Mouse (Mus musculus): ENCODE measurements around the gene Slc24a3. TPM values are rescaled to one million over a fixed set of nuclear protein-coding genes. Genes with fewer than 3 reads are reported as not detected.
A peak's percentile ranks its signal among the peaks of the same experiment; 100 is the strongest.

The Slc24a3 gene
- polyA plus RNA-seq, 1 experiment from 2014 or later, result 1.1 TPM

- WGBS, result 5% methylated on average over 23 of the region's 23 CpGs
- peak overlapping the region; percentile 94 for H3K4me2 ChIP-seq (ENCODE audit: low read depth, low read length, severe bottlenecking)
- H3K9ac ChIP-seq (ENCODE audit: low read length), result peak overlapping the region; percentile 83
- ATAC-seq (replicated peaks; ENCODE audit: low FRiP score), result peak; percentile 59
- DNase-seq (ENCODE audit: low spot score), result peak; percentile 61
- no peaks in the 10 kb centered on the region for H3K36me3 ChIP-seq (ENCODE audit: control insufficient read depth, insufficient read depth, low read length)
- 0 out of 2 replicates have a peak, but pooled peaks cover 2% of the 10 kb centered on the region for H3K27me3 ChIP-seq (ENCODE audit: control insufficient read depth, insufficient read depth, low read length)
- H3K9me3 ChIP-seq (ENCODE audit: control insufficient read depth, low read length), result no peaks in the 10 kb centered on the region
- H3K4me3 ChIP-seq (ENCODE audit: low read depth, low read length), result peak overlapping the region; percentile 60
- no peaks in the 10 kb centered on the region; the same call in 1 of the 2 replicates for H3K4me1 ChIP-seq (replicated peaks; ENCODE audit: control insufficient read depth, insufficient read depth, low read length)
- no peak overlapping the region for H3K27ac ChIP-seq (ENCODE audit: low read depth, low read length)
Observed at GRCm38 (mm10) chr2:145674496-145675141, 507.1 kb downstream of the Slc24a3 start.

- under 1% methylated on average over 31 of the region's 33 CpGs for WGBS
- Histone ChIP-seq H3K27me3 (ENCODE audit: control insufficient read depth, insufficient read depth, low read length) (0 out of 2 replicates have a peak, but pooled peaks cover 2% of the 10 kb centered on the region), H3K4me1 (replicated peaks; ENCODE audit: control insufficient read depth, insufficient read depth, low read length) (no peaks in the 10 kb centered on the region; the same call in 1 of the 2 replicates), H3K27ac (ENCODE audit: low read depth, low read length) (no peak within 1 kb of the TSS), H3K4me2 (ENCODE audit: low read depth, low read length, severe bottlenecking) (peak within 1 kb of the TSS; percentile 94), H3K36me3 (ENCODE audit: control insufficient read depth, insufficient read depth, low read length) (no peaks in the 10 kb centered on the region), H3K9ac (ENCODE audit: low read length) (peak within 1 kb of the TSS; percentile 83), H3K9me3 (ENCODE audit: control insufficient read depth, low read length) (no peaks in the 10 kb centered on the region), H3K4me3 (ENCODE audit: low read depth, low read length) (peak within 1 kb of the TSS; percentile 60)
- ATAC-seq (replicated peaks; ENCODE audit: low FRiP score), result peak; percentile 92
- peak; percentile 90 for DNase-seq (ENCODE audit: low spot score)
Observed at GRCm38 (mm10) chr2:145675142-145675755, 507.7 kb downstream of the Slc24a3 start, which contains the start of gene Rin2. Gene Rin2 (plus strand): TSS chr2:145675215.

- Histone ChIP-seq H3K27ac (ENCODE audit: low read depth, low read length) (no peak overlapping the region), H3K9me3 (ENCODE audit: control insufficient read depth, low read length) (no peaks in the 10 kb centered on the region), H3K27me3 (ENCODE audit: control insufficient read depth, insufficient read depth, low read length) (0 out of 2 replicates have a peak, but pooled peaks cover 2% of the 10 kb centered on the region), H3K4me3 (ENCODE audit: low read depth, low read length) (peak overlapping the region; percentile 60), H3K4me1 (replicated peaks; ENCODE audit: control insufficient read depth, insufficient read depth, low read length) (no peaks in the 10 kb centered on the region; the same call in 1 of the 2 replicates), H3K9ac (ENCODE audit: low read length) (peak overlapping the region; percentile 83), H3K36me3 (ENCODE audit: control insufficient read depth, insufficient read depth, low read length) (no peaks in the 10 kb centered on the region), H3K4me2 (ENCODE audit: low read depth, low read length, severe bottlenecking) (peak overlapping the region; percentile 94)
- ATAC-seq (replicated peaks; ENCODE audit: low FRiP score), result peak; percentile 47; the same call in 1 of the 2 replicates
- WGBS, result 9% methylated on average over 27 of the region's 27 CpGs
- peak; percentile 64 for DNase-seq (ENCODE audit: low spot score)
Observed at GRCm38 (mm10) chr2:145675756-145676543, 508.4 kb downstream of the Slc24a3 start.

- no peak overlapping the region for H3K4me3 ChIP-seq (ENCODE audit: low read depth, low read length)
- no peak overlapping the region for H3K9ac ChIP-seq (ENCODE audit: low read length)
- no peaks in the 10 kb centered on the region for H3K9me3 ChIP-seq (ENCODE audit: control insufficient read depth, low read length)
- H3K36me3 ChIP-seq (ENCODE audit: control insufficient read depth, insufficient read depth, low read length), result no peaks in the 10 kb centered on the region
- WGBS, result 80% methylated on average over 3 of the region's 3 CpGs
- H3K4me1 ChIP-seq (replicated peaks; ENCODE audit: control insufficient read depth, insufficient read depth, low read length), result no peaks in the 10 kb centered on the region; the same call in 1 of the 2 replicates
- 0 out of 2 replicates have a peak, but pooled peaks cover 2% of the 10 kb centered on the region for H3K27me3 ChIP-seq (ENCODE audit: control insufficient read depth, insufficient read depth, low read length)
- H3K27ac ChIP-seq (ENCODE audit: low read depth, low read length), result no peak overlapping the region
- H3K4me2 ChIP-seq (ENCODE audit: low read depth, low read length, severe bottlenecking), result no peak overlapping the region
- no peak for ATAC-seq (replicated peaks; ENCODE audit: low FRiP score)
- DNase-seq (ENCODE audit: low spot score), result no peak
Observed at GRCm38 (mm10) chr2:145676544-145676925, 509.0 kb downstream of the Slc24a3 start.

GRCm38 (mm10) chr2:145676936-145677335 is 509.4 kb downstream of the Slc24a3 start:
- H3K9ac ChIP-seq (ENCODE audit: low read length), result no peak overlapping the region
- H3K4me2 ChIP-seq (ENCODE audit: low read depth, low read length, severe bottlenecking), result no peak overlapping the region
- DNase-seq (ENCODE audit: low spot score) (no peak), ATAC-seq (replicated peaks; ENCODE audit: low FRiP score) (no peak)
- H3K27me3 ChIP-seq (ENCODE audit: control insufficient read depth, insufficient read depth, low read length), result 0 out of 2 replicates have a peak, but pooled peaks cover 2% of the 10 kb centered on the region
- WGBS, result 86% methylated on average over 2 of the region's 2 CpGs
- no peaks in the 10 kb centered on the region for H3K9me3 ChIP-seq (ENCODE audit: control insufficient read depth, low read length)
- no peaks in the 10 kb centered on the region for H3K36me3 ChIP-seq (ENCODE audit: control insufficient read depth, insufficient read depth, low read length)
- H3K4me3 ChIP-seq (ENCODE audit: low read depth, low read length), result no peak overlapping the region
- H3K4me1 ChIP-seq (replicated peaks; ENCODE audit: control insufficient read depth, insufficient read depth, low read length), result no peaks in the 10 kb centered on the region; the same call in 1 of the 2 replicates
- no peak overlapping the region for H3K27ac ChIP-seq (ENCODE audit: low read depth, low read length)

GRCm38 (mm10) chr2:145680141-145680540 is 512.6 kb downstream of the Slc24a3 start:
- Histone ChIP-seq H3K9ac (ENCODE audit: low read length) (no peak overlapping the region), H3K4me1 (replicated peaks; ENCODE audit: control insufficient read depth, insufficient read depth, low read length) (no peaks in the 10 kb centered on the region; the same call in 1 of the 2 replicates), H3K27ac (ENCODE audit: low read depth, low read length) (no peak overlapping the region), H3K4me3 (ENCODE audit: low read depth, low read length) (no peak overlapping the region), H3K4me2 (ENCODE audit: low read depth, low read length, severe bottlenecking) (no peak overlapping the region), H3K27me3 (ENCODE audit: control insufficient read depth, insufficient read depth, low read length) (0 out of 2 replicates have a peak, but pooled peaks cover 2% of the 10 kb centered on the region), H3K36me3 (ENCODE audit: control insufficient read depth, insufficient read depth, low read length) (no peaks in the 10 kb centered on the region), H3K9me3 (ENCODE audit: control insufficient read depth, low read length) (no peaks in the 10 kb centered on the region)
- DNase-seq (ENCODE audit: low spot score), result no peak
- no peak for ATAC-seq (replicated peaks; ENCODE audit: low FRiP score)
- 85% methylated on average over 2 of the region's 2 CpGs for WGBS

GRCm38 (mm10) chr2:145680762-145681161 is 513.2 kb downstream of the Slc24a3 start:
- ATAC-seq (replicated peaks; ENCODE audit: low FRiP score) (no peak), DNase-seq (ENCODE audit: low spot score) (no peak)
- no peaks in the 10 kb centered on the region for H3K4me1 ChIP-seq (replicated peaks; ENCODE audit: control insufficient read depth, insufficient read depth, low read length)
- no peaks in the 10 kb centered on the region for H3K36me3 ChIP-seq (ENCODE audit: control insufficient read depth, insufficient read depth, low read length)
- H3K9me3 ChIP-seq (ENCODE audit: control insufficient read depth, low read length), result no peaks in the 10 kb centered on the region
- H3K27ac ChIP-seq (ENCODE audit: low read depth, low read length), result no peak overlapping the region
- H3K27me3 ChIP-seq (ENCODE audit: control insufficient read depth, insufficient read depth, low read length), result 0 out of 2 replicates have a peak, but pooled peaks cover 2% of the 10 kb centered on the region
- H3K4me3 ChIP-seq (ENCODE audit: low read depth, low read length), result no peak overlapping the region
- no peak overlapping the region for H3K9ac ChIP-seq (ENCODE audit: low read length)
- no peak overlapping the region for H3K4me2 ChIP-seq (ENCODE audit: low read depth, low read length, severe bottlenecking)
- 87% methylated on average over 9 of the region's 9 CpGs for WGBS

- 85% methylated on average over 4 of the region's 4 CpGs for WGBS
- H3K4me2 ChIP-seq (ENCODE audit: low read depth, low read length, severe bottlenecking), result no peak overlapping the region
- no peaks in the 10 kb centered on the region for H3K4me1 ChIP-seq (replicated peaks; ENCODE audit: control insufficient read depth, insufficient read depth, low read length)
- no peak overlapping the region for H3K4me3 ChIP-seq (ENCODE audit: low read depth, low read length)
- no peak overlapping the region for H3K9ac ChIP-seq (ENCODE audit: low read length)
- no peaks in the 10 kb centered on the region for H3K9me3 ChIP-seq (ENCODE audit: control insufficient read depth, low read length)
- no peak overlapping the region for H3K27ac ChIP-seq (ENCODE audit: low read depth, low read length)
- no peak for ATAC-seq (replicated peaks; ENCODE audit: low FRiP score)
- no peaks in the 10 kb centered on the region for H3K36me3 ChIP-seq (ENCODE audit: control insufficient read depth, insufficient read depth, low read length)
- no peaks in the 10 kb centered on the region for H3K27me3 ChIP-seq (ENCODE audit: control insufficient read depth, insufficient read depth, low read length)
- no peak for DNase-seq (ENCODE audit: low spot score)
Observed at GRCm38 (mm10) chr2:145681626-145682025, 514.1 kb downstream of the Slc24a3 start.
